Mouse (Mus musculus) cerebellum, adult 9-11 months (tissue): ENCODE data around the gene Zfp90.
"Not testable (repeated sequence)": the region's sequence is repeated elsewhere in the genome, so short reads cannot be mapped to it uniquely, and the experiment has no call there.

ENCODE experiments used
- DNase-seq: peaks from one replicate; pipeline ENCODE4 v3.0.0; 2022

The Zfp90 gene

DNA sequence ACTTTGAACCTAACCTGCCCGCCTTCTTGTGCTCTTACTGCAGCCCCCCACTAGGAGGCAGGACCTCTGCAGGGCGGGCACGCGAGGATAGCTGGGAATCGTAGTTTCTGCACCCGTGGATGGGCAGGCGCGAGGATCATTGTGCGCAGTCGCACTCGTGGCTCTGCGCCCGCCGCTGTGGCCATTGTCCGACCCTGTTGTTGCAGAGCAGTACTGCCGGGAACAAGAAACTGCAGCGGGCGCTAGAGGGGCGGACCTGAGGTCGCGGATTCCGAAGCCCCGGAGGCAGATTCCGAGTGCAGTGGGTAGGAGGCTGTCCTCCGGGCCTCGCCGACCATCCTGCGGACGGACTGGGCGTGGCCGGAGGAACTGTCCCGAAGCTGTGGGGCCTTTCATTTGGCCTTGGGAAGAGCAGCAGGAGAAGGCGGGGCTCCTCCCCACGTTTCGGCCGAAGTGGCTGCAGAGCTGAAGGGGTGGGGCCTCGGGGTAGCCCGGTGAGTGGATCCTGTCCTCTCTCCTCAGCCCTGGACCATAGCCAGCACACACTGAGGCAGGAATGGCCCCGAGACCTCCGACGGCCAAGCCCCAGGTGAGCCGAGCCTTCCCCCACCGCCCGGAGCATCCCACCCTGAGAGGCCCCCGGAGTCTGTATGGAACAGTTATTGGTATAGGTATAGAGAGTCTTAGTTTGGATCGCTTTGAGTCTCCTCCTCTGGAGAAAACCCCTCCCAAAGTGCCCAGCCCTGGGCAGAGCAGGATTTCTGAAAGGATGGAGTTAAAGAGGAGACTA, at the start of gene Zfp90:
TSS of gene Zfp90 (plus strand) at position 146 of the 790 bp plus-strand sequence.
- DNase-seq = peak; percentile 96

DNA sequence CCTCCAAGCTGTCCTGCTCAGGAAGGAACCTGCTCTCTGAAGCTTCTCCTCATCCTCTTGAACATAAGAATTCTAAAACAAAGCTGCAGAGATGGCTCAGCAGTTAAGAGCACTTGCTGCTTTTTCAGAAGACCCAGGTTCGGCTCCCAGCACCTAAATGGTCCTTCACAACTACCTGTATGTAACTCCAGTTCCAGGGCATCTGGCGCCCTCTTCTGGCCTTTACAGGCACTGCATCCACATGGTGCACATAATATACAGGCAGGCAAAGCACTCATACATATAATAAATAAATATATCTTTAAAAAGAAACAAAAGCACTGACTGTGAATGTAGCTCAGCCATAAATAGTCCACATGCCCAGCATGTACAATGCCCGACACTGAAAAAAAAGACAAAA, 46.6 kb upstream of the Zfp90 start:
- DNase-seq = no peak

DNA sequence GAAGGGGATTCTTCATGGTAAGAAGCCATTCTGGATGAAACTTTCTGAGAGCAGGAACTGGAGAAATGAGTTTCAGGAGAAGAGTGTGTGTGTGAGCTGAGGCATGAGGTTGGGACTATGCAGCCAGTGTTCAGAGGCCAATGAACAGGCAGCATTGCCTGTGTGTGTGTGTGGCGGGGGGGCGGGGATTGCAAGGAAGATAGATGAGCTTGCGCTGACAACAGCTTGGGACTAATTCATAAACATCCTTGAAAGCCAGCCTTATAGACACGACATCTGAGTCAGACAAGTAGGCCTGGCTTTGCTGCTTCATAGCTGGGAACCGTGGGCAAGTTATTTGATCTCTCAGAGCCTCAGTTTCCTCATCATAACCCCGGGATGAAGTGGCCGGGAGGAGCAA, 46.1 kb upstream of the Zfp90 start:
- DNase-seq = no peak

DNA sequence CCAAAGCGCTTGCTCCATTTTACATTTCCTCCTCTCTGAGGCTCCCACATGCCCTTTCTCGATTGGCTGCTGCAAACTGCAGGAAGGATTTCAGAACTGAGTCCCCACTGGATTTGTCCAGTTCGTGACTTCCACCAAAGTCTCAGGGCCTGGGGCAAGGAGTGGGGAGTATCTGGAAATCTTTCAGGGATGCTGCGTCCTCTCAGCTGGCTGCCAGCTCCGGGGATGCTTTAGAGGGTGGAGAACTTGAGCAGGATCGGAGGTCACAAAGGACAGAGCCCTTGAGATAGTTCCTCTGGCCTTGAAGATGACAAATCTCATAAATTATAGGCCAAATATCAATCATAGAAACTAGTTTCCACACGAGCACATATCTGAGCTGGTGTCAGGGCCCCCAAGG, 39.2 kb upstream of the Zfp90 start:
- DNase-seq = no peak

DNA sequence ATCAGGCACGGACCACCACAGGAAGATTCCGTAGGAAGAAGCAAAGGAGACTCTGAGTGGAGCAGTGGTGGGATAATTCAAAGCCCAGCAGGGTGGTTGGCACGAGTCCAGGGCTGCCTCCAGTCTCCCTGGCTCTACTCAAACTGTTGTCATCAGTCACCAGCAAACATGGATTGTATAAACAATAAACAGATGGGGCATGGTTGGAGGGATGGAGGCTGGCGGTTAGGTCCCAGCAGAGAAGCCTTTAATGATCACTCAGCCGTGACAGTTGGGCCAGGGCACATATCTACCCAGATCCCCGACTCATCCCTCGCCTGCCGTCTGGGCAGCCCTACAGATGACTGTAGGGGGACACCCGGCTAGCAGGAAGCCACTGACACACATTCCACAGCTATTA, 38.3 kb upstream of the Zfp90 start:
- peak; percentile 41 for DNase-seq

DNA sequence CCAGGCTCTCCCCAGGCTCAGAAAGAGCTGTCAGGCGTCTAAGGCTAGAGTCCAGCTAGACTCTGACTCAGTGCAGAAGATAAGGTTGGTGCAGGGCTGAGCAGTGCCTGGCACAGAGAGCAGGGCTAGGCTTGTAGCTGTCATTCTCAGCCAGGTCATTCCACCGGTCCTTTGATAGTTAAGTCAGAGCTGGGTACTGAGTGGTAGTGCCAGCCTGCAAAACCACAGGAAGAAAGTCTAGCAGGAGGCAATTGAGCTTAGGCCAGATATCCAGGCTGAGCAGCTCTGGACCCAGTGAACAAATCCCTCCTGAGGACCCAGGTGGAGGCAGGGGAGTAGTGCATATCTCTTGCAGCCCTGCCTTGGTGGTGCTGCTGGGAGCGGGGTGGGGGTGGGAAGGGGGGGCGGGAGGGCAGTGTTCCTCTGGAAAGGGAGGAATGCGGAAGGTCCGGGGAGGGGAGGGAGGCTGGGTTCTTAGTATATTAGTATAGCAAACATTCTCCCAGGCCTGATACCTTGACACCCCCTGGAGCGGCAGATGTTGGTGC, 36.6 kb upstream of the Zfp90 start:
- DNase-seq = peak; percentile 14

DNA sequence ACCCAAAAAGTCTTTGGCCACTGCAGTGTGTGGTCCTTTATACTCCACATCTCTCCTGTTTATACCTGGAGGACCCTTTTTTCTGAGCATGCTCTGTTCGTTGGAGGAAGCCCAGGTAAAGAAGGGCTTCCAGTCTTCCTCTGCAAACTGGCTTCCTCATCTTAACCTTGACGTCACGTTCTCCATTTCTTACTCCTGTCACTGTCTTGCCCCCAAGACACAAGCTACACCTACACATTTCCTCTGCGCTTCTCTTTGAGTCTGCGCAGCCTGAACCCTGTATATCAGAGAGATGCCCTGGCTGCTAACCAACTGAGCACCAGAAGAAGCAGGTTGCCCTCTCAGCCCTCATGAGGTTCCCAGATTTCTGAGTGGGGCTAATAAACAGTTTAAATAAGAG, 35.8 kb upstream of the Zfp90 start:
- no peak for DNase-seq

DNA sequence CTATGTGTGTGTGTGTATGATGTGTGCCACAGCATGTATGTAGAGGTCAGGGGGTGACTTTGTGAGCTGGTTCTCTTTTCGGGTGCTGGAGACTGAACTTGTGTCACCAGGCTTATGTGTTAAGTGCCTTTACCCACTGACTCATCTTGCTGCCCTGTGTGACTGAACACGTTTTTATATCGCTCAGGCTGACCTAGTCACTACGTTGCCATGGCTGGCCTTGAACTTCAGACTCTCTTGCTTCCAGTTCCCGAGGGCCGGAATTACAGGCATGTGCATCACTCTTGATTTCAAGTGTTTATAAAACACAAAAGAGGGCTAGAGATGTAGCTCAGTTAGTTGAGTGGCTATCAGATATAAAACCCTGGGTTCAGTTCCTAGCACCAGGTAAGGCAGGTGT, 34.1 kb upstream of the Zfp90 start:
- no peak for DNase-seq

DNA sequence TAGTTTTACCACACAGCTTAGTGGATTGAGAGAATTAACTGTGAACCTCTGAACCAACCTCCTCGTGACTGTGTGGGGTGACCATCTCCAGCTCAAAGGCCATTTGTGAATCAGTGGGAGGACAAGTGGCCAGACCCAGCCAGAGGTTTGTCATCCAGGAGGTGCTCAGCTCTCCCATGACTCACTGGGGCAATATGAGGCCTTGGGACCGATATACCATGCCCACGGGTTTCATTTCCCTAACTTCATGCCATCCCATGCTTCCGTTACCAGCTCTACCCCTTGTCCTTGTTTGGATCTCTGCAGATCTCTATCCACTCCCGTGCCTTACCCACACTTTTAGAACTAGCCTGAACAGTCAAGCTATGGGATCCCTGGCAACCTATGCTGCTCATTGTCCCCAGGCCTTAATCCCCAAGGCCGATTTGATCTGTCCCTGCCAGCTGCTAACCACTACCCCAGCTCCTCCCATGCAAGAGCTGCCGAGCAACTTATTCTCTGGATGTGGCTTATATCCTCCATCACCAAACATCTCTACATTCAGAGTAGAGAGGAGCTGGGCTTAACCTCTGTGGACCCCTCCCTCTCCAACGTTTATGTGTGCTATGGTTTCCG, 27.2 kb upstream of the Zfp90 start:
- DNase-seq = no peak

DNA sequence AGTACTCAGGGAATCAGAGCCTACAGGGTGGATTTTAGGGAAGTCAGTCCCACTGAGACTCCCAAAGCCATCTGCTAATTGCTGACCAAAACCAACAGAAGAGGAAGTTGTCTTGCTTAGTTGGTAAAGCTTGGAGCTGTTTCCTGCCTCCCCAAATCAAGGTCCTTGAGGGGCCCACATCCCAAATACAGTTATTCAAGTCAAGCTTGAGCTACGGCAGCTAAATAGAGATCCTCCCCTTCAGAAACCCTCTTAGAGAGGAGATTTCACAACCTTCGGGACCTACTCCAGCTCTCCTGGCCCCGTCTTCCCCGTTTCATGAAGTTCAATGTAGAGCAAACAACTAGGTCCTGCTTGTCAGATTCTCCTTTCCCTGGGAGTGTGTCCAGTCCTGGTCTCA, 20.6 kb upstream of the Zfp90 start:
- DNase-seq = no peak

DNA sequence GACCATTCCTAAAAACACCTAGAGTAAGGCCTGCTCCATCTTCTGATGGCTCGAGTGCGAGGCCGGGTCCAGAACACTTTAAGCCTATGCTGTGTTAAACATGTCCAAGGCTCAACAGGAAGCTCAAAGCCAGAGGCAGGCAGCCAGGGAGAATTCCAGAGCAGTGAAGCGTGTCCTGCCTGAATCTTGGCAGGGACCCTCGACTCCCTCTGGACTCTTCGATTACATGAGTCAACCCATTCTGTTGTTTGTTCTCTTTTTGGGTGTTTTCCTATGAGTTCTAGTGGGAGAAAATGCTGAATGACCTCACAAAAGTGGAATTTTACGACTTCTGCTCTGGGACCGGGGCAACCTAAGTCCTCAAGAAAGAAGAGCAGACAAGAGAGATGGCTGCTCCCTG, 15.4 kb upstream of the Zfp90 start:
- no peak for DNase-seq

DNA sequence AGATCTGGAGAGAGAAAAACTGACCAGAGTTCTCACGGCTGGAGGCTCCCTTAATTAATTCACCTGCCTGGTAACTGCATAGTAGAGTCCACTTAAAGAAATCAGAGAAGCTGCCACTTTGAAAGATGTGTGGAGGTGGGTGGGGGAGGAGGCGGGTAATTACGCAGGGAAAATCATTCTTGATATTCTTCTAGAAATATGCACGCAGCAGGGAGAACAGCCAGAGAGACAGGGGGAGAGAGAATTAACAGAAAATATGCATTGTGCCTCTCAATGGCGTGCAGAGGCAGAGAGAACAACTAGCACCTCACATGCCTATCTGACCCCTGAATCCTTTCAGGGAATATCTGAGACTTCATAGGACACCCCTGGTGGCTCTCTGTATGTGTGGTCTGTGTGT, 14.9 kb upstream of the Zfp90 start:
- no peak for DNase-seq

DNA sequence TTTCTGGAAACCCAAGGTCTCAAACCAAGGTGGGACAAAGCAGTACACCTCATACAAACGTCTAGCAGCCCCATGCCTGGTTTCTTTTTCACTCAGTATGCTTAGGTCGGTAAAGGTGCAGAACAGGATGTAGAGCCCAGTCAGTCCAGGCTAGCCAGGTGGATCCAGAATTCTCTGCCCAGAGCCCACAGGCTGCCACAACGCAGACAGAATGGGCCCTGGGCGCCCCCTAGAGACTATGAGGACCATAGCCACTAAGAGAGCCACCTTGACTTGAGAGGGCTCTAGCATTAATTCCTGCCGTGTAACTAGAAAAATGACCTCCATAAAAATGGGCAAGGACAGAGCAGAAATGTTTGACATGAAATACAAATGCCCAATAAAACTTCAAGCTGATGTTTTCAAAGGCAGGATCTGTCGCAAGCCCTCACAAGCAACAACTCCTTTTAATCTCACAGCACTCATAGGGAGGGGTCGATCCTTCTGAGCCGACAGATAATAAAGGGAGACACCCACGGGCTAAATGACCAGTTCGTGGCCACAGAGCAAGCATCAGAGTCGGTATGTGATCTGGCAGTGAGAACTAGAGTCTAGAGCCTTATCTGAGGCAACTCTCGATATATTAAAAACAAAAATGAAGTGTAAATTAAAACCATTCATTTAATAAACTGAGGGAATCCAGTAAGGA, 11.7 kb upstream of the Zfp90 start:
- peak; percentile 70 for DNase-seq

DNA sequence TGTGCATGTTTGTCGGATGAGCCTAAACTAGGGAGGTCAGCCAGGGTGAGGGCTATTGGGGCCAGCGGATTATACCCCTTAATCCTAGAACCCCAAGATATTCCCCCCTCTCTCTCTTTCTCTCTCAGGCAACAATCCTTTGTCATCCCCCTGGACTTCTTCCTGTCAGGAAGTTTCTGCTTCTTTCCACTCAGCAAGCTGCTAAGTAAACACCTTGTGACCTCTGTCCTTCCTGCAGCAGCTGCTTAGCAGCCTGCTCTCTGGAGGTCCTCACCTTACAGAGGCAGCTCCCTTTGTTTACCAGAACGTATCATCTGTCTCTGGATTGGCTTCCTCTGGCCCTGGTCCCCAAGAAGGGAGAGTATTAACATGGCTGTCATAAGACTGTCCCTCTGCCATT, 10.3 kb upstream of the Zfp90 start:
- DNase-seq = no peak

DNA sequence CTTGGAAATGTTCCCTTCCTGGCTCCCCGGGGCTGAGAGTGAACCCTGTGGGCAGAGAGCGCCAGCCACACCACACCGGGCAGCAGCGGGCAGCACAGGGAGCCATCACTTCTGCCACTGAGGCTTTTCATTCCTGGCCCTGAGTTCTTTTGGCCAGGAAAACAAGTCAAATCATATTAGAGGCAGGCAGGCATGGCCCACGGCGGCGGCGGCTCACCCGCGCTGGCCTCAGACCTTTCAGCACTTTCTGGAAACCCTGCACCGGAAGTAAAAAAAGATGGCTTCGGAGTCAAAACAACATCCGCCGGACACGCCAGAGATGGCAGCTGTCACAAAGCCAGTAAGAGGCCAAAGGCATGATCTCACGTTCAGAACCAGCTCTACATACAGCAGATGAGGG, 9.3 kb upstream of the Zfp90 start:
- peak; percentile 41 for DNase-seq

DNA sequence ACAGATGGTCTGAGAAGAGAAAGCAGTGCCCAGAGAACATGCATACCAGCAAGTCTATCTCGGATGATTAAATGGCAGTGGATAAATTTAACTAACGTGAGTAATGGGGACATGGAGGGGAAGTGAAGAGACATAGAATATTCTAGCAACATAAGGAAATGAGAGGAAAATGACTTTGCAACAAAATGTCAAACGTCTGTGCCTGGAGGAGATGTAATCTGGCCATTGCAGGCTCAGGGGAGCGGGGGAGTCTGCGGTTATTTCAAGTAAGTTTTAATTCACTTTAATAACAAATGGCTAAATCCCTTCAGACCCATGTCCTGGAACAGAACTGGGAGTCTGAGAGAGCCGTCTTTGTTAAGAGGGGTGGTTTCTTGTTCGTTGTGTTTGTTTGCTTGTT, 5.1 kb upstream of the Zfp90 start:
- DNase-seq = no peak

DNA sequence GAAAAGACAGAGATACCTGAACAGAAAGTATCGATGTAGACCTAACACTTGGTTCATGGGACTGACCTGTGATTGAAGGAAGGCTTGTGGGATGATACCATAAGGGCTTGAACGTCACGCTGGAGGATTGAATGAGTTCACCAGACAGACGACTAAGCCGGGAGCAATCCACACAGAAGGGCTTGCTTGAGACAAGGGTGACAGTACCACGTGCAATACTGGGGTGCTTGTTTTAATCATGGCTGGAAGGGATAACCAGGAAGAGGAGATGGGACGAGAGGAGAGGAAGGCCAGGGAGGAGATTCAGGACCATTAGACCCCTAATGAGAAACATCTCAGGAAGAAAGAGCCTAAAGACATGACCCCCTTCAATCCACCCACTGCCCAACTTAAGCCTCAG, 4.6 kb upstream of the Zfp90 start:
- DNase-seq = no peak

DNA sequence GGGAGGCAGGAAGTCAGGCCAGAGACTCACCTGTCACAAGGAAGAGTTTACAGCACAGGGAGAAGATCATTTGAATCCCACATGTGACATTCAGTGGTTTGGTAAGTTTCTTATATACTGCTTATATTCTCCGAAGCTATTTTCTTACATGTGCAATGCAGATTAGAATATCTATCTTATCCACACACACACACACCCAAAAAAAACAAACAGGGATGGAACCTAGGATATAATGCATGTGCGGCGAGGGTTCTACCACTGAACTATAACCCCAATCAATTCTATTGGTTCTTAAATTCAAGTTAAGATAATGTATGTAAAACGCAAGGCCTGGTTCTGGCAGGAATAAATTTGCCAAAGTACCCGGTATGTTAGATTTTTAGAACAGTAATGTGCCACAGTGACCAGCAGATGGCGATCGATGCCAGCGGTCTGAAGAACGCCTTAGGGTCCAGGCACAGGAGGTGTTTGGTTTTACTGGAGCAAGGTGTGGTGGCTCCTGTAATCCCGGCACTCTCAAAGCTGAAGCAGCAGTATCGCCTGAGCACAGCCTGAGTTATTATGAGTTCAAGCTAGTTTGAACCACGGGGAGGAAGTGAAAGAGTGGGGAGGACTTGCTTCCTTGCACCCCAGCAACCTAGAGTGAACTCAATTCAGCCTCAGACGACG, 3.2 kb upstream of the Zfp90 start:
- peak; percentile 58 for DNase-seq

DNA sequence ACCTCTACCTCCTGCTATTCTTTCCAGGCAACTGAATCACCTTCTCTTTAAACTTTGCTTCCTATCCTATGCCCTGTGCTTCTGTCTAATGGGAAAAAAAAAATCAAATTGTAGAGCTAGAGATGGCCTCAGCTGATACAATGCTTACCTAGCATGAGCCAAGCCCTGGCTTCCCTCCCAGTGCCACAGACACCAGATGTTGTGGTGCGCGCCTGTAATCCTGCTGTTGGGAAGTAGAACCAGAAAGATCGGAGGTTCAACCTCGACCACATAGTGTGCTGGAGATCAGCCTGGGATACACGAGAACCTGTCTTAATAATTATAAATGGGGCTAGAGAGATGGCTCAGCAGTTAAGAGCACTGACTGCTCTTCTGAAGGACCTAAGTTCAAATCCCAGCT, 2.6 kb downstream of the Zfp90 start:
- no peak for DNase-seq

DNA sequence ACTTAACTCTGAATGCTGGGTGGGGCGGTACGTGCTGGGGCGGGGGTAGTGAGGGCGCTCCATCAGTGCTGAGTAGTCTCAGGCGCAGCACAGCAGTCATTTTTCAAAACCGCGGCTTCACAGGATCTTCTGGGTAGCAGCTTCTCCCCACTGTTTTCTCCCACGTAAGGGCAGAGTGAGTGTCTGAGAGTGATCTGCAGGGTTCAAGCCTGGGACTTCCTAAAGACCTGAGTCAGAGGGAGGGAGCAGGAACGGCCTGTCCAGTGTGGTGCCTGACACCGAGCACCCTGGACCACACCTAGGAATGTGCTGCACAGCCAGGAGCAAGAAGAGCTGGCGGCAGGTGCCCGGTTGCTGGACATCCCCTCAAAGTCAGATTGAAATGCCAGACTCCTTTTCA, 16.0 kb downstream of the Zfp90 start:
- no peak for DNase-seq

DNA sequence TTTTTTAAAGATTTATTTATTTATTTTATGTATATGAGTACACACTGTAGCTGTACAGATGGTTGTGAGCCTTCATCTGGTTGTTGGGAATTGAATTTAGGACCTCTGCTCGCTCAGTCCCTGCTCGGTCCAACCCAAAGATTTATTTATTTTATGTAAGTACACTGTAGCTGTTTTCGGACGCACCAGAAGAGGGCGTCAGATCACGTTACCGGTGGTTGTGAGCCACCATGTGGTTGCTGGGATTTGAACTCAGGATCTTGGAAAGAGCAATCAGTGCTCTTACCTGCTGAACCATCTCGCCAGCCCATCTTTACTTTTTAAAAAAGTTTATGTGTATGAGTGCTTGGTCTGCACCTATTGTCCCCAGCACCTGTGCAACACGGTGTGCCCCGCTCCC, 16.8 kb downstream of the Zfp90 start:
- not testable (repeated sequence) for DNase-seq

DNA sequence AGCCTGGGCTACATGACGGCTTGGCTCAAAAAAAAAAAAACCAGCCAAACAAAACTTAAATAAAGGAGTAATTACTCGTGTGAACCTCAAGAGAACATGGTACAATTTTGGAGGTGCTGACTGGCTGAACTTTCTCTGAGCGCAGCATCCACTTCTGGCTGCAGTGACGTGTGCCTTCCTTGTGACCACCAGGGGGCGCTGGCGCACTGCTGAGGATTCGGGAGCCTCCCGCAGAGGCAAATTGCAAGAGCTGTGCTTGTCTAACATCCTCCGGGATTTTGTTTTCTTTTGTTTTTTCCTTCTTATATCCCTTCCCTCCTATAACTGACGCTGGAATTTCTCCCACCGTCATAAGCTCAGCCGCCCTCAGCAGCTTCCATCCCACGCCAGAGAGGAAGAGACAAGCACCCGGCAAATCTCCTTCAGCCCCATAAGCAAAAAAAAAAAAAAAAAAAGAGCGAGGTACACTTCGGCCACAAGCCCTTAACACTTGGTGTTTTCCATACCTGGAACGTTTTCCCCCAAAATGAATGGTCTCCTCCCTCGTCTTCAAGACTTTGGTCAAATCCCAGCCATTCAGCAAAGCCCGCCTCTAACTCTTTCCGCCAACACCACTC, 17.9 kb downstream of the Zfp90 start:
- peak; percentile 71 for DNase-seq

DNA sequence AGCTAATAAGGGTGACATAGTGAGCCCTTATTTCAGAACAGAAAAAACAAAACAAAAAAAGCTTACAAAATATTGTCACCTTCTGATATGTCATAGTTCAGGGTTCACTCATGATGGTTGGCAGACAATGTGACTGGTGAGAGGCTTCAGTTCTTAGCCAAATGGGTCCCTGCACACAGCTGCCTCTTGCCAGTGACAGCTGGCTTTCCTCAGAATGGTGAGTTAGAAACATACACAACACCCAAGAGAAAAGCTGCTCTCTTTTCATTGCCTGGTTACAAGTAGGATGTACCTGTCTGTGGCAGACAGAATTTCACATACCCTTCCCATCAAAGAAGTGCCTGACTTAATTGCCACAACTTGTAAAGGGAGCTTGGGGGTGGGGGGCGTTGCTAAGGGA, 18.5 kb downstream of the Zfp90 start:
- DNase-seq = no peak
